Mouse (Mus musculus) NIH3T3 (cell line): ENCODE results near the gene Olfr890.
"Not testable (repeated sequence)": the region's sequence is repeated elsewhere in the genome, so short reads cannot be mapped to it uniquely, and the experiment has no call there.

Source experiments
- DNase-seq: peaks from one replicate; pipeline ENCODE4 v3.0.0-alpha.2; 2012; ENCODE audit warnings: low read depth

The Olfr890 gene

GRCm38 (mm10) chr9:38142217-38142616 is at the start of gene Olfr890:
Gene Olfr890 (plus strand): TSS chr9:38142517.
- DNase-seq = no peak

DNA sequence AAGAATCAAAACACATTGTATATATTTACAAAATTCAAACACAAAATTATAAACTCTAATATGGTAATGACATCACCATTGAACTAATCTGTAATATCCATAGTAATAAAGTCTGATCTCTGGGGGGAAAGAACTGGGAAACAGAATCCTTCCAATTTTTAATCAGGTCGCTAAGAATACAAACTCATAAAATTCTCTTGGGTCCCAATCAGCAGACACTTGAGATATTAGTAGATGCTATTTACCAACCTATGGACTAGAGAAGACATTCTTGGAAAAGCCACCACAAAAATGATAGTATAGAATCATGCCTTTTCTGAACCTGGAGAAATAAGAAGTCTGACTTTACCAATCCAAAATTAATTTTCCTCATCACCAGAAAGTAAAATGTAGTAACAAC is 34.5 kb upstream of the Olfr890 start, which contains the start of gene Olfr888:
Gene Olfr888 (plus strand): TSS at position 301 of the 400 bp plus-strand sequence.
- no peak for DNase-seq

GRCm38 (mm10) chr9:38114898-38115297 is 27.4 kb upstream of the Olfr890 start, which contains the start of gene Olfr889:
Gene Olfr889 (plus strand): TSS chr9:38115198.
- no peak for DNase-seq

DNA sequence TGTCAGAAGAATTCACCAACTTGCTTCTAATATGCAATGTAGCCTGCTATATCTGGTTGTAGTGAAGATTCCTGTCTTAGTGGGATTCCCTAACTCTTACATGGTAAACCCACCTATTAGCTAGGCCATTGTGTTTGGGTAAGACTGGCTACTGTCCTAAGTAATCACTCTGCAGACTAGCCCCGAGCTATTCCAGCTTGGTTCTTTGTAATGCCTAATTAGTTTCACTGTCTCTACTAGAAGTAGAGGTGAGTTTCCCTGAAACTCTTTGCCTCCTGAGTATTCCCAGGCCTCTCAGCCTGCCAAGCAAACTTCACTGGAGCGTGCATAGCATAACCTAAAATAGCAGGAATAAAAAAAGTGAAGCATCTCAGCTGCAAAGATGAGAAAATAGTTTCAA is 26.0 kb downstream of the Olfr890 start:
- not testable (repeated sequence) for DNase-seq

- DNase-seq = no peak
Observed at GRCm38 (mm10) chr9:38180721-38181120, 38.4 kb downstream of the Olfr890 start, which contains the start of gene Olfr891. Gene Olfr891 (minus strand): TSS chr9:38180821.
